Mouse (Mus musculus): ENCODE data around the gene Ttc9c. TPM values are rescaled to one million over a fixed set of nuclear protein-coding genes. Genes with fewer than 3 reads are reported as not detected.

Gene Ttc9c
- polyA plus RNA-seq, 1 experiment: 13.2 TPM

- DNase-seq (ENCODE audit: low read depth in 1 of 2, low spot score in 2 of 2): no peak
- WGBS: 93% methylated on average over 11 of the region's 11 CpGs
- TF ChIP-seq POLR2A (IDR thresholded peaks at IDR 0.05; ENCODE audit: low read depth, low read length): no peak
- no peak for TF ChIP-seq CTCF (IDR thresholded peaks at IDR 0.05; ENCODE audit: extremely low read depth, insufficient read depth, insufficient read length, insufficient replicate concordance)
These were observed 12.1 kb upstream of the Ttc9c start for GRCm38 (mm10) chr19:8831262-8831661.

DNA sequence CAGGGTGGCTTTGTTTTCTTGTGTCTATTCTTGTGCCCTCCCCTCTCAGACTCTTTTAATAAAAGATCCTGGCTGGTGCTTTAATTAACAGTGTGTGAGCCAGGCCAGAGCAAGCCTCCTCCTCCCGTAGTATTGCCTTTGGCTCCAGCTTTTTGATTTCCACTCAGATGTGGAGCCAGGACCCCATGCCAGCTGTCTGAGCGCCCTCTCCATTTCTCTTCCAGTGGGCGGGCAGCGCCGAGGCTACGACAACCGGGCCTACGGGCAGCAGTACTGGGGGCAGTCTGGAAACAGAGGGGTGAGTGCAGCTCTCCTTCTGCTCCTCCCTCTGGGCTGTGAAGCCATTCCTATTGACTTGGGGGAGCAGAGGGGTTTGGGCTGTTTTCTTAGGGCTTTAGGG is 11.5 kb upstream of the Ttc9c start:
- no peaks in the 10 kb centered on the region; the same call in 1 of the 2 replicates for H3K4me1 ChIP-seq (ENCODE audit: control insufficient read depth, insufficient read depth, insufficient read length)
- no peak for TF ChIP-seq CTCF (IDR thresholded peaks at IDR 0.05; ENCODE audit: extremely low read depth, insufficient read depth, insufficient read length, insufficient replicate concordance)
- no peak for TF ChIP-seq POLR2A (IDR thresholded peaks at IDR 0.05; ENCODE audit: low read depth, low read length)
- no peak for DNase-seq (ENCODE audit: low read depth in 1 of 2, low spot score in 2 of 2)
- H3K36me3 ChIP-seq (ENCODE audit: control insufficient read depth, insufficient read depth, low read length): peaks cover 67% of the 10 kb centered on the region
- WGBS: 95% methylated on average over 8 of the region's 8 CpGs
- H3K27ac ChIP-seq (ENCODE audit: insufficient read depth, low read length): no peak overlapping the region
- H3K27me3 ChIP-seq (ENCODE audit: control insufficient read depth, insufficient read depth, low read length): no peaks in the 10 kb centered on the region
- H3K4me3 ChIP-seq (ENCODE audit: extremely low read depth, insufficient read depth, insufficient read length): no peak overlapping the region

More at GRCm38 (mm10) chr19:8831262-8831661, 12.1 kb upstream of the Ttc9c start:
- Histone ChIP-seq H3K36me3 (ENCODE audit: control insufficient read depth, insufficient read depth, low read length) (peaks cover 63% of the 10 kb centered on the region), H3K27me3 (ENCODE audit: control insufficient read depth, insufficient read depth, low read length) (no peaks in the 10 kb centered on the region), H3K4me1 (ENCODE audit: control insufficient read depth, insufficient read depth, insufficient read length) (no peaks in the 10 kb centered on the region; the same call in 1 of the 2 replicates), H3K27ac (ENCODE audit: insufficient read depth, low read length) (no peak overlapping the region), H3K4me3 (ENCODE audit: extremely low read depth, insufficient read depth, insufficient read length) (no peak overlapping the region)

GRCm38 (mm10) chr19:8829660-8830059 is 10.5 kb upstream of the Ttc9c start, which contains the start of gene AC129217.1:
Gene AC129217.1, plus strand, starts transcription at chr19:8829773.
- no peak for DNase-seq (ENCODE audit: low read depth in 1 of 2, low spot score in 2 of 2)
- Histone ChIP-seq H3K36me3 (ENCODE audit: control insufficient read depth, insufficient read depth, low read length) (peaks cover 74% of the 10 kb centered on the region), H3K4me3 (ENCODE audit: extremely low read depth, insufficient read depth, insufficient read length) (no peak within 1 kb of the TSS), H3K27ac (ENCODE audit: insufficient read depth, low read length) (no peak within 1 kb of the TSS), H3K27me3 (ENCODE audit: control insufficient read depth, insufficient read depth, low read length) (no peaks in the 10 kb centered on the region), H3K4me1 (ENCODE audit: control insufficient read depth, insufficient read depth, insufficient read length) (no peaks in the 10 kb centered on the region; the same call in 1 of the 2 replicates)
- TF ChIP-seq POLR2A (IDR thresholded peaks at IDR 0.05; ENCODE audit: low read depth, low read length) (no peak), CTCF (IDR thresholded peaks at IDR 0.05; ENCODE audit: extremely low read depth, insufficient read depth, insufficient read length, insufficient replicate concordance) (no peak)
- 59% methylated on average over 8 of the region's 8 CpGs for WGBS

- Histone ChIP-seq H3K4me3 (ENCODE audit: extremely low read depth, insufficient read depth, insufficient read length) (no peak overlapping the region), H3K4me1 (ENCODE audit: control insufficient read depth, insufficient read depth, insufficient read length) (peaks cover 7% of the 10 kb centered on the region), H3K27ac (ENCODE audit: insufficient read depth, low read length) (no peak overlapping the region), H3K36me3 (ENCODE audit: control insufficient read depth, insufficient read depth, low read length) (peaks cover 30% of the 10 kb centered on the region), H3K27me3 (ENCODE audit: control insufficient read depth, insufficient read depth, low read length) (no peaks in the 10 kb centered on the region)
- 88% methylated on average over 8 of the region's 8 CpGs for WGBS
- DNase-seq (ENCODE audit: low read depth in 1 of 2, low spot score in 2 of 2): no peak
- TF ChIP-seq POLR2A (IDR thresholded peaks at IDR 0.05; ENCODE audit: low read depth, low read length): no peak
These were observed 3.6 kb upstream of the Ttc9c start for GRCm38 (mm10) chr19:8822696-8823095.

DNA sequence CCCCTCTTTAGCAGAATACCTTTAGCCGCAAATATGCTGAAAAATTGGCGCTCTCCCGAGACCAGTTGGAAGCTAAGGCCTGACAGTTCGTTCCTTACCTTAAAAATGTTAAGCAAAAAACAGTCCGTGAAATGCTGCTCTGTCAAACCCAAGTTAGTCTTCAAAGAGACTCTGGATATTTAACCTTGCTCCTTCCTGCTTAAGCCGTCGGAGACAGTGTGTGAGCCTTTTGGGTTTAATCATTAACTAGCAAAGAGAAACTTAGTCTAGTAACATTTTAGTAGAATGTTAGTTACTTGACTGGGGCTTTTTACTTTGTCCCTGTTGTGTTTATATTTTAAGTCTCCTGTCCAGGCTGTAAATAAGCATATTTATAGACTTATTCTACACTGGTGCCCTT is 2.0 kb upstream of the Ttc9c start:
- peaks cover 27% of the 10 kb centered on the region for H3K36me3 ChIP-seq (ENCODE audit: control insufficient read depth, insufficient read depth, low read length)
- DNase-seq (ENCODE audit: low read depth in 1 of 2, low spot score in 2 of 2): no peak
- peak overlapping the region; percentile 98 for H3K27ac ChIP-seq (ENCODE audit: insufficient read depth, low read length)
- H3K4me1 ChIP-seq (ENCODE audit: control insufficient read depth, insufficient read depth, insufficient read length): peaks cover 7% of the 10 kb centered on the region
- no peaks in the 10 kb centered on the region for H3K27me3 ChIP-seq (ENCODE audit: control insufficient read depth, insufficient read depth, low read length)
- H3K4me3 ChIP-seq (ENCODE audit: extremely low read depth, insufficient read depth, insufficient read length): peak overlapping the region; percentile 91
- TF ChIP-seq POLR2A (IDR thresholded peaks at IDR 0.05; ENCODE audit: low read depth, low read length) (no peak), CTCF (IDR thresholded peaks at IDR 0.05; ENCODE audit: extremely low read depth, insufficient read depth, insufficient read length, insufficient replicate concordance) (no peak)
- under 1% methylated on average over 7 of the region's 7 CpGs for WGBS

DNA sequence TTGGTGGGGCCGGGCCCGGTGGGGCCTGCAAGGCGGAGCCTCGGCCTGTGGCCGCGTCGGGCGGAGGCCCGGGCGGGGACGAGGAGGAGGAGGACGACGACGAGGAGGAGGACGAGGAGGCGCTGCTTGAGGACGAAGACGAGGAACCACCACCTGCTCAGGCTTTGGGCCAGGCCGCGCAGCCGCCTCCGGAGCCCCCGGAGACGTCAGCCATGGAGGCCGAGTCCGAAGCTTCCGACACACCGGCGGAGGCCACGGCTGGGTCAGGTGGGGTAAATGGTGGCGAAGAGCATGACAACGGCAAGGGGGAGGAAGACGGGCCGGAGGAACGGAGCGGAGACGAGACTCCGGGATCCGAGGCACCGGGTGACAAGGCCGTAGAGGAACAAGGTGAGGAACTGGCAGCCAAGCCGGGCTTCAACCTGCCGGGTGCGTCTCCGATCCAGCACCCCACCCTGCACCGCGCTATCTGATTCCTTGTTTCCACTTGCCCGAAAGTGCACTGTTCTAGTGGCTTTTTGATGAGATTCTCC is 1.4 kb upstream of the Ttc9c start:
- peak overlapping the region; percentile 98 for H3K27ac ChIP-seq (ENCODE audit: insufficient read depth, low read length)
- peak overlapping the region; percentile 91 for H3K4me3 ChIP-seq (ENCODE audit: extremely low read depth, insufficient read depth, insufficient read length)
- under 1% methylated on average over 47 of the region's 48 CpGs for WGBS
- no peaks in the 10 kb centered on the region for H3K27me3 ChIP-seq (ENCODE audit: control insufficient read depth, insufficient read depth, low read length)
- H3K4me1 ChIP-seq (ENCODE audit: control insufficient read depth, insufficient read depth, insufficient read length): peaks cover 7% of the 10 kb centered on the region
- peaks cover 24% of the 10 kb centered on the region for H3K36me3 ChIP-seq (ENCODE audit: control insufficient read depth, insufficient read depth, low read length)
- DNase-seq (ENCODE audit: low read depth in 1 of 2, low spot score in 2 of 2): no peak
- TF ChIP-seq POLR2A (IDR thresholded peaks at IDR 0.05; ENCODE audit: low read depth, low read length) (no peak), CTCF (IDR thresholded peaks at IDR 0.05; ENCODE audit: extremely low read depth, insufficient read depth, insufficient read length, insufficient replicate concordance) (no peak)

GRCm38 (mm10) chr19:8819596-8820423 is 677 bp upstream of the Ttc9c start, which contains the start of gene Hnrnpul2:
Gene Hnrnpul2, plus strand, starts transcription at chr19:8820010.
- peak; percentile 99 for DNase-seq (ENCODE audit: low read depth in 1 of 2, low spot score in 2 of 2)
- peak within 1 kb of the TSS; percentile 98 for H3K27ac ChIP-seq (ENCODE audit: insufficient read depth, low read length)
- WGBS: under 1% methylated on average over 83 of the region's 83 CpGs

More at GRCm38 (mm10) chr19:8819596-8820423, 677 bp upstream of the Ttc9c start, which contains the start of gene Hnrnpul2:
- H3K27me3 ChIP-seq (ENCODE audit: control insufficient read depth, insufficient read depth, low read length): no peaks in the 10 kb centered on the region
- H3K36me3 ChIP-seq (ENCODE audit: control insufficient read depth, insufficient read depth, low read length): peaks cover 18% of the 10 kb centered on the region
- H3K4me3 ChIP-seq (ENCODE audit: extremely low read depth, insufficient read depth, insufficient read length): peak within 1 kb of the TSS; percentile 91
- TF ChIP-seq POLR2A (IDR thresholded peaks at IDR 0.05; ENCODE audit: low read depth, low read length) (peak; percentile 94), CTCF (IDR thresholded peaks at IDR 0.05; ENCODE audit: extremely low read depth, insufficient read depth, insufficient read length, insufficient replicate concordance) (no peak)
- H3K4me1 ChIP-seq (ENCODE audit: control insufficient read depth, insufficient read depth, insufficient read length): peaks cover 7% of the 10 kb centered on the region

All from spleen, adult 2 months (tissue).